Mouse (Mus musculus): Measurements from ENCODE around the gene Lhx8. TPM values are rescaled to one million over a fixed set of nuclear protein-coding genes. Genes with fewer than 3 reads are reported as not detected.

Gene Lhx8
- total and polyA plus RNA-seq, 3 experiments: 0.16 TPM; not detected in 2

- Histone ChIP-seq H3K27me3 (ENCODE audit: insufficient read depth, low read length) (no peaks in the 10 kb centered on the region), H3K4me3 (ENCODE audit: low read depth, low read length) (no peak overlapping the region), H3K4me1 (ENCODE audit: insufficient read depth, low read depth, low read length) (no peaks in the 10 kb centered on the region), H3K36me3 (replicated peaks) (no peaks in the 10 kb centered on the region), H3K9me3 (replicated peaks) (peaks cover 64% of the 10 kb centered on the region)
- TF ChIP-seq CTCF (IDR thresholded peaks at IDR 0.05; ENCODE audit: low read depth, low read length) (no peak), GATA1 (IDR thresholded peaks at IDR 0.05; ENCODE audit: borderline replicate concordance, low read length) (no peak), POLR2AphosphoS5 (IDR thresholded peaks at IDR 0.05; ENCODE audit: insufficient replicate concordance, low read depth, low read length) (no peak), TAL1 (conservative IDR thresholded peaks at IDR 0.05; ENCODE audit: low read depth, low read length) (no peak), GATA2 (IDR thresholded peaks at IDR 0.05; ENCODE audit: borderline replicate concordance, low read depth, low read length) (no peak)
- DNase-seq (ENCODE audit: low spot score) (no peak), ATAC-seq (ENCODE audit: extremely low read depth, insufficient number of reproducible peaks, low FRiP score, poor library complexity, severe bottlenecking) (no peak)
Measured at GRCm38 (mm10) chr3:154332213-154332530, 1.7 kb upstream of the Lhx8 start.

GRCm38 (mm10) chr3:154331506-154332212 lies 1.2 kb upstream of the Lhx8 start:
- TF ChIP-seq CTCF (IDR thresholded peaks at IDR 0.05; ENCODE audit: low read depth, low read length) (no peak), GATA1 (IDR thresholded peaks at IDR 0.05; ENCODE audit: borderline replicate concordance, low read length) (no peak), GATA2 (IDR thresholded peaks at IDR 0.05; ENCODE audit: borderline replicate concordance, low read depth, low read length) (no peak), TAL1 (conservative IDR thresholded peaks at IDR 0.05; ENCODE audit: low read depth, low read length) (no peak), POLR2AphosphoS5 (IDR thresholded peaks at IDR 0.05; ENCODE audit: insufficient replicate concordance, low read depth, low read length) (no peak)
- Histone ChIP-seq H3K4me3 (ENCODE audit: low read depth, low read length) (no peak overlapping the region), H3K36me3 (replicated peaks) (no peaks in the 10 kb centered on the region), H3K4me1 (ENCODE audit: insufficient read depth, low read depth, low read length) (no peaks in the 10 kb centered on the region), H3K27me3 (ENCODE audit: insufficient read depth, low read length) (no peaks in the 10 kb centered on the region), H3K9me3 (replicated peaks) (peaks cover 60% of the 10 kb centered on the region)
- DNase-seq (ENCODE audit: low spot score) (no peak), ATAC-seq (ENCODE audit: extremely low read depth, insufficient number of reproducible peaks, low FRiP score, poor library complexity, severe bottlenecking) (no peak)

GRCm38 (mm10) chr3:154331003-154331340 lies 513 bp upstream of the Lhx8 start:
- H3K4me1 ChIP-seq (ENCODE audit: insufficient read depth, low read depth, low read length): no peaks in the 10 kb centered on the region
- no peaks in the 10 kb centered on the region for H3K36me3 ChIP-seq (replicated peaks)
- no peak for TF ChIP-seq GATA2 (IDR thresholded peaks at IDR 0.05; ENCODE audit: borderline replicate concordance, low read depth, low read length)
- no peak for TF ChIP-seq CTCF (IDR thresholded peaks at IDR 0.05; ENCODE audit: low read depth, low read length)
- no peak for TF ChIP-seq GATA1 (IDR thresholded peaks at IDR 0.05; ENCODE audit: borderline replicate concordance, low read length)
- no peak for TF ChIP-seq POLR2AphosphoS5 (IDR thresholded peaks at IDR 0.05; ENCODE audit: insufficient replicate concordance, low read depth, low read length)
- TF ChIP-seq TAL1 (conservative IDR thresholded peaks at IDR 0.05; ENCODE audit: low read depth, low read length): no peak
- ATAC-seq (ENCODE audit: extremely low read depth, insufficient number of reproducible peaks, low FRiP score, poor library complexity, severe bottlenecking) (no peak), DNase-seq (ENCODE audit: low spot score) (no peak)
- H3K9me3 ChIP-seq (replicated peaks): peaks cover 60% of the 10 kb centered on the region
- H3K4me3 ChIP-seq (ENCODE audit: low read depth, low read length): no peak overlapping the region
- H3K27me3 ChIP-seq (ENCODE audit: insufficient read depth, low read length): no peaks in the 10 kb centered on the region

GRCm38 (mm10) chr3:154329323-154330180 lies 907 bp downstream of the Lhx8 start:
- Histone ChIP-seq H3K4me3 (ENCODE audit: low read depth, low read length) (no peak overlapping the region; the same call in 1 of the 2 replicates), H3K9me3 (replicated peaks) (peaks cover 53% of the 10 kb centered on the region), H3K27me3 (ENCODE audit: insufficient read depth, low read length) (no peaks in the 10 kb centered on the region), H3K36me3 (replicated peaks) (no peaks in the 10 kb centered on the region), H3K4me1 (ENCODE audit: insufficient read depth, low read depth, low read length) (no peaks in the 10 kb centered on the region)
- DNase-seq (ENCODE audit: low spot score): no peak
- no peak for TF ChIP-seq TAL1 (conservative IDR thresholded peaks at IDR 0.05; ENCODE audit: low read depth, low read length)
- TF ChIP-seq GATA2 (IDR thresholded peaks at IDR 0.05; ENCODE audit: borderline replicate concordance, low read depth, low read length): no peak
- no peak for TF ChIP-seq GATA1 (IDR thresholded peaks at IDR 0.05; ENCODE audit: borderline replicate concordance, low read length)
- TF ChIP-seq CTCF (IDR thresholded peaks at IDR 0.05; ENCODE audit: low read depth, low read length): no peak
- TF ChIP-seq POLR2AphosphoS5 (IDR thresholded peaks at IDR 0.05; ENCODE audit: insufficient replicate concordance, low read depth, low read length): no peak
- no peak for ATAC-seq (ENCODE audit: extremely low read depth, insufficient number of reproducible peaks, low FRiP score, poor library complexity, severe bottlenecking)

GRCm38 (mm10) chr3:154328721-154329322 lies 1.6 kb downstream of the Lhx8 start:
- no peak overlapping the region for H3K4me3 ChIP-seq (ENCODE audit: low read depth, low read length)
- no peaks in the 10 kb centered on the region for H3K27me3 ChIP-seq (ENCODE audit: insufficient read depth, low read length)
- TF ChIP-seq POLR2AphosphoS5 (IDR thresholded peaks at IDR 0.05; ENCODE audit: insufficient replicate concordance, low read depth, low read length): no peak
- TF ChIP-seq CTCF (IDR thresholded peaks at IDR 0.05; ENCODE audit: low read depth, low read length): no peak
- no peak for TF ChIP-seq GATA2 (IDR thresholded peaks at IDR 0.05; ENCODE audit: borderline replicate concordance, low read depth, low read length)
- no peak for TF ChIP-seq TAL1 (conservative IDR thresholded peaks at IDR 0.05; ENCODE audit: low read depth, low read length)
- no peak for TF ChIP-seq GATA1 (IDR thresholded peaks at IDR 0.05; ENCODE audit: borderline replicate concordance, low read length)
- ATAC-seq (ENCODE audit: extremely low read depth, insufficient number of reproducible peaks, low FRiP score, poor library complexity, severe bottlenecking) (no peak), DNase-seq (ENCODE audit: low spot score) (no peak)
- no peaks in the 10 kb centered on the region for H3K36me3 ChIP-seq (replicated peaks)
- H3K4me1 ChIP-seq (ENCODE audit: insufficient read depth, low read depth, low read length): no peaks in the 10 kb centered on the region
- peaks cover 53% of the 10 kb centered on the region for H3K9me3 ChIP-seq (replicated peaks)

Measured in G1E (cell line).